Mouse (Mus musculus): Measurements from ENCODE around the gene Hoxb2.

Gene Hoxb2

DNA sequence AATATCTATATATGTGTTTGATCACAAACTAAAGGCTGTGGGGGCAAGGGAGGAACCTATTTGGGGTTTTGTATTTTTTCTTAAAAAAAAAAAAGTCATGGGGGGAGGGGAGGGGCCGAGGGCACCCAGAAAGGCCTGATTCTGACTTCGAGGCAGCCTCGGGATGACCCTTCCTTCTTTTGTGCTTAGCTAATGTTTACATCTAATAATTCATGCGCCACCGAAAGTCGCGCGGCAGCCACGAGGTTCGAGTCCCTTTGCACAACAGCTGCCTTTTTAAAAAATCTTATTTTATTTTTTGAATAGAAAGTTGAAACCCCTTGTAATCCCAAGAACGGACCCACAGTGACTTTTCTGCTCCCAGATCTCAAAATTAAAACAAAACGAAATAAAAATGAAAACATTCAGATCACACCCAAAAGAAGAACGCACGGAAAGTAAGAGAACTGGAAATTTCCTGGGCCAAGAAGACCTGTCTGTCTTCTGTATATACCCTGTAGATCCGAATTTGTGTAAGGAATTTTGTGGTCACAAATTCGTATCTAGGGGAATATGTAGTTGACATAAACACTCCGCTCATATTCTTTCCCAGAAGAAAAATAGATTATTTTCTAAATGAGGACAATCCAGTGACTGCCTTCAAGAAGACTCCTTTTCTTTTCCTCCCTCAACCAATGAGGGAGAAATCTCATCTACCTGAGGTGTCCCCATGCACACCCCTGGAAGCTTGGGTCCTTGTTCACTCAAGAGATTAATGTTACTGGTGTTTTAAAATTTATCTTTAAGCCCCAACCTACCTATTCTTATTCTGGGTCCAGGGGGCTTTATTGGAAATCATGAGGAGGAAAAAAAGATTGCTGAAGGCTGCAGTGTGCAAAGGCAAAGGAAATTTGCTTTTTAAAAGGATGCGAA lies 33.4 kb upstream of the Hoxb2 start:
- DNase-seq = peak in 1 of 2 experiments; percentile 54

- DNase-seq = no peak
Observed at GRCm38 (mm10) chr11:96317608-96318367, 32.5 kb upstream of the Hoxb2 start, which contains the start of gene Hoxb4. TSS of gene Hoxb4 (plus strand) at chr11:96318267.

- DNase-seq = no peak
Observed at GRCm38 (mm10) chr11:96318368-96319070, 31.8 kb upstream of the Hoxb2 start.

DNA sequence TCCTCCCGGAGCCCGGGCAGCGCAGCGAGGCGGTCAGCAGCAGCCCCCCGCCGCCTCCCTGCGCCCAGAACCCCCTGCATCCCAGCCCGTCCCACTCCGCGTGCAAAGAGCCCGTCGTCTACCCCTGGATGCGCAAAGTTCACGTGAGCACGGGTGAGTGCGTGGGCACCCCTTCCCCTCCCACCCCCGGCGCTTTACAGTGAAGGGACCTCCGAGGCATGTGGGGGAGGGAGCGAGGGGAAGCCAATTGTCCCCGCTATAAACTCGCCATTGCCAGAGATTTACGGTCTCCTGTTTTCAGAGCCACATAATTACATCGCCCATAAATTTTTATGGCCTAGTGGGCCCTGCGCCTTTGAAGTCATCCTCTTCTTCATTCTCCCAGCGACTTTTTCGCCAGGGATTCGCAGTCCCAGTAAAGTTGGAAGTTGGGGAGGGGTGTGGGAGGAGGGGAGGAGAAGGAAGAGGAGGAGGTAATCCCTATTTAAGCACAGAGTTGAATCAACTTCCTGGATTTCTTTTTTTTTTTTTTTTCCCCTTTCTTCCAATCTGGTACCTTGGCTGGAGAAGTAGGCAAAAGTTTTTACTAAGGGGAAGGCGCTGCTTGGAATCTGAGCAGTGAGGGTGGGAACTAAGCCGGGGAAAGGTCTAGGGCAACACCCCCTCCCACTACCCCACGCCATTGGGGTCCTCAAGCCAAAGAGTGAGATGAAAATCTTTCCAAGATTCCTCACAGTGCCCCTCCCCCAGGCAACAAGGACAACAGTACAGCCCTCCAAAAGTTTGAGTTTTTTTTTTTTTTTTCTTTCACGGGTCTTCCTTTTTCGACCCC lies 31.0 kb upstream of the Hoxb2 start:
- no peak for DNase-seq

DNA sequence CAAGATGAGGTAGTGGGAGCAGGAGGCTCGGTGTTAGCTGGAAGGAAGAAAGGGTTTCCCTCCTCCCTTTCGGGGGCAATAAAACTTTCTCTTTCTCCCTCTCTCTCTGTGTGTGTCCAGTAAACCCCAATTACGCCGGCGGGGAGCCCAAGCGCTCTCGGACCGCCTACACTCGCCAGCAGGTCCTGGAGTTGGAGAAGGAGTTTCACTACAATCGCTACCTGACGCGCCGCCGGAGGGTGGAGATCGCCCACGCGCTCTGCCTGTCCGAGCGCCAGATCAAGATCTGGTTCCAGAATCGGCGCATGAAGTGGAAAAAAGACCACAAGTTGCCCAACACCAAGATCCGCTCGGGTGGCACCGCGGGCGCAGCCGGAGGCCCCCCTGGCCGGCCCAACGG lies 30.4 kb upstream of the Hoxb2 start:
- no peak for DNase-seq

GRCm38 (mm10) chr11:96320688-96321087 lies 29.6 kb upstream of the Hoxb2 start:
- no peak for DNase-seq

- DNase-seq = no peak
Observed at GRCm38 (mm10) chr11:96321846-96322245, 28.5 kb upstream of the Hoxb2 start.

GRCm38 (mm10) chr11:96322738-96323137 lies 27.6 kb upstream of the Hoxb2 start:
- DNase-seq = no peak

DNA sequence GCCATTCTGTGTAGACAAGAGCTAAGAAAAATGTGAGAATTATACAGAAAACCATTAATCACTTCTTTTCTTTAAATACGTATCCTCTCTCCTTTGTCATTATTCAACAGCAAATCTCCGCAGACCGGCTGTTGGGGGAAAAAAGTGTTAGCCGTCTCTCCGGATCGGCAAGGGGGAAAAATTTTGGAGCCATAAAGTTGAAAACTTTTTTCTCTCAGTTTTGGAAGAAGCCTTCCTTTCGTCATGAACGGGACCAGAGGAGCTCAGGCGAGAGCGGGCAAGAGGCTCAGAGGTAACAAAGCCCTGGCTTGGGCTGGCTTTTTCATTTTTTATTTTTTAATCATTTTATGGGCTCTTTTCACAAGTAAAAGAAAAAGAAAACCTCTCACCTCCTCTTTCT lies 27.2 kb upstream of the Hoxb2 start, which contains the start of gene Hoxb3:
TSS of gene Hoxb3 (plus strand) at position 173 of the 400 bp plus-strand sequence.
- DNase-seq = no peak

- no peak for DNase-seq
Observed at GRCm38 (mm10) chr11:96324125-96324524, 26.2 kb upstream of the Hoxb2 start.

- DNase-seq = no peak
Observed at GRCm38 (mm10) chr11:96324965-96325364, 25.4 kb upstream of the Hoxb2 start.

DNA sequence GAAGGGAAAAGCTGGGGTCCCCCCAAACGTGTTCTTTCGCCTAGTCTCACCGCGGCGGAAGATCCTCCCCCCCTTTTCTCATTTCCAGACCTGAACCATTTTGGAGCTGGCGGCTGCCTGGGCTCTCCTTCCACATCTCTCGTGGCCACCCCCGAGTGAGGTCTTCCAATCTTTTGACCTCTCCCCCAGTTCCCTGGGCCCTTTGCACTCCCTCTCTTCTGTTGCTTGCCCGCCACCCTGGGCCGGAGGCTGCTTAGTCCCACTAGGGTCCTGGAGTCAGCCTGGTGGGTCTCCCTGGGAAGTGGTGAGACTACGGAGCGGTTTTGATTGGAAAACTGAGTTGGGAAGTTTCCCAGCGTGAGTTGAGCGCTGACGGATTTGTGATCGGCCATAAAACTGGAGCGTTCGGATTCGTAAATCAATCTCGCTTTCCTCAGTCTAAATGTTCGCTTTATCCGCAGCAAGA lies 24.5 kb upstream of the Hoxb2 start:
- no peak for DNase-seq

DNA sequence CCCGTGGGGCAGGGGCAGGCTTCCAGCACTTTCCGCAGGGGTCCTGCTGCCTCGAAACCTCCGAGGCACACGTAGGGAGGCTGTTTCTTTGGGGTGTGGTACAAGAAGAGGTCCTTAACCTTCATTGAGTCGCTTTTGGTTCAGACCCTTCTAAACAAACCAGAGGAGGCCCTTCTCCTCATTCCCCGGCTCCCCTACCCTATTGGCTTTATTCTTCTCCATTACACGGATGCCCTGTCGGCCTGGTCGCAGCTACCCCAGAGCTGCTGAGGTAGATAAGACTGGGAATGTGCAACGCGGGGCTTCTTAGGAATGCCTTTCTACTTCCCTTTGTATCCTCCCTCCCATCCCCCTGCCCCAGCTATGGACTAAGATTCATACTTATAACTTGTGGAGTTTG lies 23.6 kb upstream of the Hoxb2 start:
- DNase-seq = no peak

GRCm38 (mm10) chr11:96327122-96327521 lies 23.2 kb upstream of the Hoxb2 start:
- no peak for DNase-seq

DNA sequence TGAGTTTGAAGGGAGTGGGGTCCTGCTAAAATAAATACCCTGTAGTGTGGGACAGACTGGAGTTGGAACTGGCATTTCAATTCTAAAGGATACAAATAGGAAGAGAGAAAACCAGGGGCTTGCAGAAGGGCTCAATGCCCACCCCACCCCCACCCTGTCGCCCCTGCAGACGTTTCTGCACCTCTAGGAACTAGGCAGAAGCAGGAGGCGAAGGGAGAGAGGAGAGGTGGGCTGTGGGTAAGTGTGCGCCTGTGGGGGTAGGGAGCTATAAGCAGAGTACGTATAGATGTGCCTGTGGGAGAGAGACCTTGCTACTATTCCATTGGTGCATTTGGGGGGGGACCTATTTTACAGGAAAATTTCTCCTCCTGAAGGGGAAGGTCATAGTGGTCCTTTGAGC lies 22.6 kb upstream of the Hoxb2 start:
- DNase-seq = no peak

- DNase-seq = no peak
Observed at GRCm38 (mm10) chr11:96328605-96329004, 21.7 kb upstream of the Hoxb2 start.

GRCm38 (mm10) chr11:96332105-96332504 lies 18.2 kb upstream of the Hoxb2 start:
- DNase-seq = no peak

GRCm38 (mm10) chr11:96332618-96333032 lies 17.7 kb upstream of the Hoxb2 start:
- no peak for DNase-seq

- no peak for DNase-seq
Observed at GRCm38 (mm10) chr11:96333241-96334001, 16.9 kb upstream of the Hoxb2 start.

DNA sequence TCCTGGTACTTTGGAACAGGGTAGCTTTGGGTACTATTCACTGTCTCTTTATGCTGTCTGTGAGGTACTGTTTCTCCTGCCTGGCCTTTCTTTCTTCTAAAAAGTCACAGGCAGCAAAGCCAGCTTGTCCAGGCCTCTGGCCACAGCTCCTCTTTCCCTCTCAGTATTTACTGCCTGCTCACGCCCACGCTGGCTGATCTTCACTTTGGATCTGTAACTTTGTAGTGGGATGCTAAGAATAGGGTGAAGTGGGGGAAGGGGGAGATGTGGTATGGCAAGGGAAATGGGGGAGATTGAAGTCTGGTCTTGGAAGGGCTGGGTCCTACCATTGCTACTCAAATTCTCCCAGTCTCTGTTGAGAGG lies 16.3 kb upstream of the Hoxb2 start:
- no peak for DNase-seq

GRCm38 (mm10) chr11:96334998-96335397 lies 15.3 kb upstream of the Hoxb2 start:
- DNase-seq = no peak
